Mouse (Mus musculus): ENCODE measurements at regions not wholly inside any gene's neighbourhood (a gene's known extent, or its start where the extent isn't known, plus 50 kb on each side); places are given as distances from the start of the nearest gene placed in this dataset.

DNA sequence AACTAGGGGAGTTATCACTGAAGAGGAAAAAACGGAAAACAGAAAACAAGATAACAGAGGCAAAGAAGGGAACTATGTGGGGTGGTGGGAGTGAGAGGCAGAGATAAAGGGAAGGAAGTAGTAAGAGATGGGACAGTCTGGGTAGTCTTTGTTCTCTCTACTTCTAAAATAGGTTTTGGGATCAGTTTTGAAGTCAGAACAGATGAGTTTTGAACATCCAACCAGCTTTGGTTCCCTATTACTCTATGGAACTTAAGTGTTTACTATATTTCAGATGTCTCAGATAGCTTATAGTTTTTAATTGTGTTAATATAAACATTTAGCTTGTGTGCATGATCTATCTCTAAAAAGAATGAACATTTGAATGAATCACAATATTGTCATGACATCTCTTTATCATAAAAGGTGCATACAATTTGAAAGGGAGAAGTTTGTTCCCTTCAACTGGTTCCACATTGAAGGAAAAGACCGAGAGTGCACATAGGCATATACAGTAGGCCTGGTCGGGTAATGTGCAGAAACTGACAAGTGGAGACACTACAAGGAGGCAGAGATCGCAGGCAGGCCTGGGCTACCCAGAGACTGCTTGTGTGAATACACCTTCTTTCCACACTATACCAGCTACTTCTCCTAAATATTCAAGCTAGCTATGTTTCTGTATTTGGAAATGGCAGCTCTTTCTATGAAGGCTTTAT lies 335.8 kb downstream of the Pdha2 start:
- POLR2A ChIA-PET, result no interaction called here
- CTCF ChIA-PET, result interaction anchor here in 1 of 4 experiments (0.6 kb wide), 1 partner anchor 36 kb away, joined by 3 read pairs; no protein-coding TSS in a partner anchor

GRCm38 (mm10) chr3:140875500-140876200 lies 336.5 kb downstream of the Pdha2 start:
- ChIA-PET POLR2A (no interaction called here), CTCF (interaction anchor here in 1 of 4 experiments (0.6 kb wide), 1 partner anchor 37 kb away, joined by 3 read pairs; no protein-coding TSS in a partner anchor)

DNA sequence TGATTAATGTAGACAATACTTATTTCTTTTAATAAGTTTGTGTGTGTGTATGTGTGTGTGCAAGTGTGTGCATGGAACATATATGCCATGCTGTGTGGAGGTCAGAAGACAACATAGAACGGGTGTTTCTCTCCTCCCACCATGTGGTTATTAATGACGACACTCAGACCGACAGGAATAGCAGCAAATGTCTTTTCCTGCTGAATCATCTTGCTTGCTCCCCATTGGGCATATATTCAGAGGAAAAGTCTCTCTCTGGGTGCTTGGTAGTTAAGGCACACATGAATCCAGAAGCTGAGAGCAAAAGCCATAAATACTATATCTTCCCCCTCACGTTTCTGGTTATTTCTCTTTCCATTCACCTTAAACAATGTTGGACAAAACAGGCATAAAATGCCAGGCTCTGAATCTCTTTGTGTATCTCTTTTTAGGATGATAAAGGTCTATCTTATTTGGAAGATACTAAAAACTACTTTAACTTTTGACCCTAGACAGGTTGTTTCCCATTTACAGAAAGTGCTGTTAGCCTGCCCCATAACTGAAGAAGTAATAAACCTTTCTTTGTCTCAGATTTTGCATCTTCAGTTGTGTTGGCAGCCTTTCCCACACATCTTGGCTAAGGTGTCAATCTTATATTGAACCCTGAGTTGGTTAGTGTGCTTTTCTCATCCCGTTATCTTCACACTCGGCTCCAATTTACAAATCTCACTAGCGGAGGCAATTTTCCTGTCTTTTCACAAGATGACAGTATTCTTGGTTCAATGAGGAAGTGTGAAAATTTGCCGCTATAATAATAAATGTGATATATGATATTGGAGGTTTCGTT lies 337.9 kb downstream of the Pdha2 start:
- ChIA-PET POLR2A (no interaction called here), CTCF (no interaction called here)

DNA sequence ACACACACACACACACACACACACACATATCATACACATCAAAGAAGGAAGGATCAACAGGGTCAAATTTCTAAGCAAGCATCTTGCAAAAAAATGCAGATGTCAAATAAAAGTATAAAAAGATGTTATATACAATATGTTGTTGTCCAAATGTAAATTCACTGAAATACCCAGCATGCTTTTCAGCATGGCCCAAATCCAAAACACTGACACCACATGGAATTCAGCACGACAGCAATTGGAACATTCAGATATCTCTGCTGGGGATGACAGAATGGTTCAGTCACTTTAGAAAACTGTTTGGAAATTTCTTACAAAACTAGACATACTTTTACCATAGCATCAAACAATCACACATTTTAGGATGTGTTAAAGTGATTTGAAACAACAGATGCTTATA lies 339.6 kb downstream of the Pdha2 start:
- ChIA-PET POLR2A (no interaction called here), CTCF (no interaction called here)

DNA sequence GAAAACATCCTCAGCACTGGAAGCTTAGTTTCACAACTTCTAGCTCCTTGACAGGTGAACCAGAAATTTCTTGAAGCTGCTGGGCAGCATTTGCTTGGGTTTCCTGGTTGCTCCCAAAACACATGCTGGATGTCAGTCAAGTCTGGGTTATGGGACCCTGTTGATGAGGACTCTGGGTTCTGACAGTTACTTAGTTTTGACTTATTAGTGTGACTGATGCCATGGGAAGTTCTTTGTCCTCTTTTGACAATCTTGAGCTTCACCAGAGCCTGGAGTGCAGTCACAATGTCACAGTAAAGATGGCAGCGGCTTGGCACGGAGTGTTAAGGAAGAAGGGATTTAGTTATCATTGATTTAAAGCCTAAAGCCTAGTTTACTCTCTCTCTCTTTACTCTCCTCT lies 340.9 kb downstream of the Pdha2 start:
- CTCF ChIA-PET, result no interaction called here
- POLR2A ChIA-PET, result no interaction called here

DNA sequence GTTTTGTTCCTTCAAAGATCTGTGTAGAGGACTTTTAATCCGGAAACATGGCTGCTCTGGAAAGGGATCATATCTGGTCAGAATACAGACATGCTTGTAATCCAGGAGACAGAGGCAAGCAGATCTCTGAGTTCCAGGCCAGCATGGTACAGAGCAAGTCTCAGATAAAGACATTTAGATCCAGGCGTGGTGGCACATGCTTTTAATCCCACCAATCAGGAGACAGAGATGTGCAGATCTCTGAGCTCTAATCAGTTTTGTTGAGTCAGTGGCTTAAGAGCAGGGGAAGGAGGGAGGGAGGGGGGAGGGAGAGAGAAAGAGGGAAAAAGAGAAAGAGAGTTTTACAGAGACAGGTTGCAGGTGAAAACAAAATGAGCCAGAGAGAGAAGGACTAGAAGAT lies 372.0 kb downstream of the Pdha2 start:
- CTCF ChIA-PET, result no interaction called here
- POLR2A ChIA-PET, result no interaction called here

DNA sequence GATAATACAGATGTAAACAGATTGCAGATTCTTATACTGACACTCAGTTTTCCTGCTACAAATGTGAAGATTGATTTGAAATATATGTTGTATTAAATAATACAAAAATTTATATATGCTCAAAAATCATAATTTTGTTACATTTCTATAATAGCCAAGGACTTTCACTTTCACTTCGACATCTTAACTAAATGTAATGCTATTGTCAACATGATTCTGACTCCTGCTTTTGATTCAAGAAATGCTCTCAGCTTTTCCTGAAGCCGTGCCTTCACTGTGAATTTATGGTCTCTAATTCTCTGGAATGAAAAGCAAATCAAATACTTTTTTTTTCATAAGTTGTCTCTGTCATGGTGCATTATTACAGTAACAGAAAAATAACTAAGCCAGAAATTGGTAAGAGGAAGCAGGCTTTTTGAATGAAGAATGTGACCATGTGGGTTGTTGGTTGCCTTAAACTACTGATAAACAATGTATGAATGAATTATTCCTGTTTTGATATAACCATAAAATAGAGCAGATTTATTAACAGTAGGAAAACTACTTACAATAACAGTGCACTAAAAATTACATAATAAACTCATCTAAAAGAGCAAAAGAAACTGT lies 374.1 kb downstream of the Pdha2 start:
- POLR2A ChIA-PET, result no interaction called here
- CTCF ChIA-PET, result no interaction called here

DNA sequence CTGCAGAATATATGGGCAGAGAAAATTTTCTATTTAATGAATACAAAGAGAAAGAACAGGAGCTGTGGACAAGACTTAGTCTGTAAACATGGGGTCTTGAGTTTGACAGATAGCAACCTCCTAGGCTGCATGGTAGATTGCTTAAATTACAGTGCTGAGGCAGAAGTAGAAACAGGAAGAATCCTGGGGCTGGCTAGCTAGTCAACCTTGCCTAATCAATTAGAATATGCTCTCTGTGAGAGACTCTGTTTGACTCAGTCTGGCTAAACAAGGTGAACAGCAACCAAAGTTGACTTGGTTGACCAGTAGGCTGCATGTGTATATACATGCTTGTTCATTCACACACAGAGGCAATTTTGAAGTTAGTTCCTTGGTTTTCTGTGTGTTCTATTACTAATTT lies 390.9 kb downstream of the Pdha2 start:
- POLR2A ChIA-PET, result no interaction called here
- CTCF ChIA-PET, result no interaction called here

DNA sequence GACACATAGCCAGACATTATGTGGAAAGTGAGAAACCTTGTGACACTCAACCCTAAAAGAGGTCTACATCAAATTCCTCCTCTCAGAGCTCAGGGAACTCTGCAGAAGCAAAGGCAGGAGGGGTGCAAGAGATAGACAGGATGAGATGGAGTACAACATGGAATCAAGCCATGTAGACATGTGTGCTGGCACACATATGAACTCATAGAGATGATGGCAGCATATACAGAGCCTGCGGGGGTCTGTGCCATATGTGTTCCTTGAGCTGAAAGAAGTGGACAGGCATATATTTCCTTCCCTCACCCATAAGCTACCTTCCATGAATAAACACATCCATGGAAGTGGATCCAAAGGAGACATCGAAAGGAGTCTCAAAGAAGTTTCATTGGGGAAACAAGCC lies 406.6 kb downstream of the Pdha2 start:
- ChIA-PET POLR2A (no interaction called here), CTCF (no interaction called here)

- ChIA-PET CTCF (no interaction called here), POLR2A (no interaction called here)
Observed at GRCm38 (mm10) chr3:140792943-140793342, 419.2 kb downstream of the Pdha2 start.

DNA sequence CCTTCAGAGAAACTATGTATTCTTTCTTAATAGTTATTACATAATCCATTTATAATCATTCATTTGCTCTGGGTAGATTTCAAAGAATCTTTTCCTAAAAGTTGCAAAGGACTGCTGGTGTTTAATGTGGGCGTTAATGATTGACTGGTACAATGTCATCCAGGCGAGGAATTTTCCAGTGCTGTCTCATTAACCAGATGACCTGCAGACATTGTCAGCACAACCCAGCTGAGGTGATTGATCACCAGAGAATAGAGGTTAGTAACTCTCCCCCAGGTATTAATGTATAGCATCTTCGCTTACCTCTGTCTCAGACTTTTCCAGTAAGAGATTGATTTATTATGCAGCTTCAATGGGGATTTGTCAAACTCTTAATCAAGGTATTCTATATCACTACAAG lies 426.5 kb downstream of the Pdha2 start:
- CTCF ChIA-PET, result no interaction called here
- POLR2A ChIA-PET, result no interaction called here

GRCm38 (mm10) chr3:140760051-140760450 lies 452.1 kb downstream of the Pdha2 start:
- CTCF ChIA-PET, result no interaction called here
- POLR2A ChIA-PET, result no interaction called here

DNA sequence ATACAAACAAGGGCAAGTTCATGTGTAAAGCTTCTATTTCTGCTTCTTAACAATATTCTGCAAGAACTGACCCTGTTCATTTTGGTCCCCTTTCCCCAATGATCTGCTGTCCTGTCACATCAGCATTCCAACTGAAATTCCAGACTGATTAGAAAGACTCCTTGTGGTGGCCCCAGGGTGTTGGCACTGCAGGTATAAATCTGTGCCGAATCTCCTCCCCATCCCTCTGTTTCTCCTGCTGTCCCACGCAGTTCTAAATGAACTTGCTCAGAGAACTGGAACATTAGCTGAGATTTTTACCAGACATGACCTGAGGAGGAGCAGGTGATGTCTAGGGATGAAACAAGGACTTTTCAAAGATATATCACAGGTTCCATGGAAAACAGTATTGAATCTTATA lies 467.7 kb downstream of the Pdha2 start:
- ChIA-PET CTCF (no interaction called here), POLR2A (no interaction called here)

DNA sequence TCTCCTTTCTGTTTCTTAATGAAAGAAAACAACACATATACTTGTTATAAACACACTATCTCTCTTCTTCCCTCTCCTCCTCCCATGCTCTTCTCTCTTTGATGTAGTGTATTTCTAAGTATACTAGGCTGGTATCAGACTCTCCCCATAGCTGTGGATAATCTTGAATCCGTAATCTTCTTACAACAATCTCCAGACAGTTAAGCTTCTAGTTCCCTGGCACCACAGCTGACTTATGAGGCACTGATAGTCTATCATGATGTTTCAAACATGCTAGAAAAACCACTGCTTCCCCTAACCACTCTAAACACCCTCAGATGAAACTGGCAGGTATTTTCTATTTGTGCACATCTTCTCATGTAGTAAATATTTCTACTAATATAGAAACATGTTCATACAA lies 471.7 kb downstream of the Pdha2 start:
- ChIA-PET CTCF (no interaction called here), POLR2A (no interaction called here)

GRCm38 (mm10) chr3:140738654-140739369 lies 473.3 kb downstream of the Pdha2 start:
- ChIA-PET POLR2A (no interaction called here), CTCF (no interaction called here)

DNA sequence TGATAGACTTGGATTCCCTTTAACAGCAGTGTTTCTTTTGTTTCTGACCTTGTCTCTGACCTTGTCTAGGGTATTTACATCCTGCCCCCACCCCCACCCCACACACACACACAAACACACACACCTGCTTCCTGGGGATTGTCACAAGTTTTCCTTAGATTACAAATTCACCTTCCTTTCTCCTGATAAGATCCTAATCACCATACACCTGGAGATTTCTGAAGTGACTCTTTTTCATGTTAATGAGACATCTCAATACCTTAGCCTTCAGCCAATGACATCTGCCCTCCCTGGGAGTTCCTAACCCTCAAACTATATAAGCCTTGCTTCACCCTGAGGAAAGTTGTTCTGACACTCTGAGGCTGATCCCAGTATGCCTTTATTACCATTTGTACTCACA lies 495.3 kb downstream of the Pdha2 start:
- ChIA-PET POLR2A (no interaction called here), CTCF (interaction anchor here in 1 of 4 experiments (0.5 kb wide), 1 partner anchor 1337 kb away, joined by 5 read pairs; no protein-coding TSS in a partner anchor)

DNA sequence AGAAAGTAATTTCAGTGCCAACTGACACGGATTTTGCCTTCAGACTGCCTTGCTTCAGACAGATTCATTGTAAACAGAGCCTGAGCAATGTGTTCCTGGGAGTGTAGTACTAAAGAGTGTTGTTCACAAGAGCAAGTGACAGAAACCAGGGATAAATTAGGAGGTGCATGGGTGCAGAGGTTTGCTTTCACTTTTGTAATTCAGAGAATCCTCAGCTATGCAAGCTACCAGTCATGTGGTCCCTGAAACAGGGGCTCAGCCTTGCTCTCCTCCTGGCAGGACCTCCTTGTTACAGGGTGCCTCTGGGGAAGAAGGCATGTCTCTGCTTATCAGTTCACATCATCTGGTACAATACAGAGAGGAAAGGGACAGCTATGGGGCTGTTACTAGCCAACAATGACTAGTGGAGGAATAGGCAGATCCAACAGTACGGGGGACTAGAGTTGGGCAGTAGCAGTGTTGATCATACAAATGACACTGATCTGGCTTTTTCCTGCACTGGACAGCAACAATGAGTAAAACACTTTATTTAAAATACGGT lies 504.5 kb downstream of the Pdha2 start:
- ChIA-PET POLR2A (no interaction called here), CTCF (no interaction called here)

- ChIA-PET POLR2A (no interaction called here), CTCF (no interaction called here)
Observed at GRCm38 (mm10) chr3:140706725-140707124, 505.4 kb downstream of the Pdha2 start.

GRCm38 (mm10) chr3:140705536-140705935 lies 506.6 kb downstream of the Pdha2 start:
- ChIA-PET POLR2A (no interaction called here), CTCF (no interaction called here)

DNA sequence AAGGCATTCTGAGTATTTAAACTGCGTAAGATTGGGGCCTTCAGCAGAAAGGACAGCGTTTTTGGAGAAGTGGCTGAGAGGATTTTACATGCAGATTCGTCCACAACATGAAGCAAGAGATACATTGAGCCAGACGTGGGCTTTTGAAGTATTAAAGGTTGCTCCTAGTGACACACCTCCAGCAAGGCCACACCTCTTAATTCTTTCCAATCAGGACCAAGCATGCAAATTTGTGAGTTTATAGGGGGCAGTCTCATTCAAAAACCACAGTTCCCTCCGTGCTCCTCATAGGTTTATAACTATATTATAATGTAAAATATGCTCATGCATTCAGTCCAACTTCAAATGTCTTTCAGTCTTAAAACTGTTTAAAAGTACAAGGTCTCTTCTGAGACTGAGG lies 509.2 kb downstream of the Pdha2 start:
- POLR2A ChIA-PET, result no interaction called here
- CTCF ChIA-PET, result no interaction called here

Measured in embryonic stem cell, embryonic (primary cell).